Mouse (Mus musculus) heart, embryonic 13.5 days (tissue): ENCODE measurements around the gene Ttc7. TPM values are rescaled to one million over a fixed set of nuclear protein-coding genes. Genes with fewer than 3 reads are reported as not detected.

Experiments used
- ATAC-seq: fragments of 200-750 bp; cut with Nextera tagmentation; 2 replicates; pipeline ENCODE4 v1.8.0; 2017; ENCODE audit warnings: moderate TSS enrichment; ENCODE audit not compliant: insufficient number of reproducible peaks, low FRiP score, low TSS enrichment; ENCODE audit errors: extremely low read depth
- H3K27ac ChIP-seq: fragments of 300-500 bp; sonication (generic); replicated peaks from 2 replicates; pipeline ENCODE4 v1.5.1; 2015; ENCODE audit warnings: moderate library complexity, mild to moderate bottlenecking, inconsistent platforms
- H3K27me3 ChIP-seq: fragments of 300-500 bp; sonication (generic); replicated peaks from 2 replicates; pipeline ENCODE4 v1.6.1; 2015; ENCODE audit warnings: mild to moderate bottlenecking, inconsistent platforms
- H3K36me3 ChIP-seq: fragments of 300-500 bp; sonication (generic); 2 replicates; pipeline ENCODE4 v1.6.1; 2015; ENCODE audit warnings: mild to moderate bottlenecking, inconsistent platforms
- H3K4me1 ChIP-seq: fragments of 300-500 bp; sonication (generic); 2 replicates; pipeline ENCODE4 v1.6.1; 2015; ENCODE audit warnings: inconsistent platforms
- H3K4me2 ChIP-seq: fragments of 300-500 bp; sonication (generic); 2 replicates; pipeline ENCODE4 v1.6.1; 2015; ENCODE audit warnings: inconsistent platforms, mild to moderate bottlenecking, moderate library complexity
- H3K4me3 ChIP-seq: fragments of 300-500 bp; sonication (generic); 2 replicates; pipeline ENCODE4 v1.5.1; 2015; ENCODE audit warnings: moderate library complexity, mild to moderate bottlenecking, inconsistent platforms
- H3K9ac ChIP-seq: fragments of 300-500 bp; sonication (generic); 2 replicates; pipeline ENCODE4 v1.6.1; 2015; ENCODE audit warnings: inconsistent platforms, mild to moderate bottlenecking, moderate library complexity
- H3K9me3 ChIP-seq: fragments of 300-500 bp; sonication (generic); 2 replicates; pipeline ENCODE4 v1.6.1; 2016; ENCODE audit warnings: inconsistent platforms
- WGBS: fragments of 180-500 bp; shearing (Covaris S2); methylation state at CpG from one replicate; pipeline ENCODE4 v1.1.7; 2015; ENCODE audit warnings: mixed read lengths; 5-methylcytosine and 5-hydroxymethylcytosine counted together
- polyA plus RNA-seq: library from polyadenylated mRNA; unstranded; fragments of >200 nt; fragmentation: Nextera tagmentation; extraction: Ambion mirVana; gene quantifications from 2 replicates; pipeline ENCODE4 v1.2.1, GENCODE M21; 2015

Ttc7 gene
- 2.5 and 3.6 TPM in 2 replicates for polyA plus RNA-seq

DNA sequence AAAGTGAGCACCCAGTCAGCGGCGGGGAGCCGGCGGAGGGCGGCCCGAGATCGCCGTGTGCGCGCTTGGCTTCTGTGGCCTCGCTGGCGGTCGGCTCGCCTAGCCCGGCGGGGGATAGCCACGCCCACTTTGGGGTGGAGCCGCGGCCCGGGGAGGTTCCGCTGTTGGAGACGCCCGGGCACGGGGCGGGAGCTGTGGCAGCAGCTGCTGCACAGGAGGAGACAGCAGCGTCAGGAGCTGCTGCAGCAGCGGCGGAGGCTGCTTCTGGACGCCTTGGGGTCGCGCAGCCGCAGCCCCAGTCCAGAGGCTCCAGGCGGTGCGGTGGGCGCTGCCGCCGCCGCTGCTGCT, at the start of gene Ttc7:
TSS of gene Ttc7 (plus strand) at position 181 of the 348 bp plus-strand sequence.
- no peaks in the 10 kb centered on the region for H3K9me3 ChIP-seq
- ATAC-seq, result peak; percentile 94
- peaks cover 65% of the 10 kb centered on the region for H3K27me3 ChIP-seq
- peak within 1 kb of the TSS; percentile 91 for H3K9ac ChIP-seq
- H3K4me2 ChIP-seq, result peak within 1 kb of the TSS; percentile 100
- H3K4me1 ChIP-seq, result peaks cover 24% of the 10 kb centered on the region
- H3K4me3 ChIP-seq, result peak within 1 kb of the TSS; percentile 77
- H3K36me3 ChIP-seq, result no peaks in the 10 kb centered on the region
- under 1% methylated on average over 32 of the region's 38 CpGs for WGBS
- H3K27ac ChIP-seq, result peak within 1 kb of the TSS; percentile 89

DNA sequence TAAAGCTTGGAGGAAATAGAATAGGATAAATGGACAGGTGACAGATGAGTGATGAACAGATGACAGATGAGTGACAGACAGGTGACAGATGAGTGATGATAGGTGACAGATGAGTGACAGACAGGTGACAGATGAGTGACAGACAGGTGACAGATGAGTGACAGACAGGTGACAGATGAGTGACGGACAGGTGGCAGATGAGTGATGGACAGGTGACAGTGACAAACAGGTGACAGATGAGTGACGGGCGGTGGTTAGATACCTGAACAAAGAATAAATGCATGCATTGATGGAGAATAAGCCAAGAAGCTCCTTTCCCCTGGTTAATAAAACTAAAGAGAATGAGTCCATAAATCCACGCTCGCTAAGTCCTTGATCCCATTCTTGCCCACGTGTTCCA, 47.7 kb upstream of the Ttc7 start:
- 86% methylated on average over 6 of the region's 6 CpGs for WGBS
- Histone ChIP-seq H3K9ac (no peak overlapping the region), H3K36me3 (no peaks in the 10 kb centered on the region), H3K4me2 (no peak overlapping the region), H3K4me1 (peaks cover 17% of the 10 kb centered on the region), H3K27me3 (no peaks in the 10 kb centered on the region), H3K27ac (no peak overlapping the region), H3K9me3 (no peaks in the 10 kb centered on the region), H3K4me3 (no peak overlapping the region)
- no peak for ATAC-seq

DNA sequence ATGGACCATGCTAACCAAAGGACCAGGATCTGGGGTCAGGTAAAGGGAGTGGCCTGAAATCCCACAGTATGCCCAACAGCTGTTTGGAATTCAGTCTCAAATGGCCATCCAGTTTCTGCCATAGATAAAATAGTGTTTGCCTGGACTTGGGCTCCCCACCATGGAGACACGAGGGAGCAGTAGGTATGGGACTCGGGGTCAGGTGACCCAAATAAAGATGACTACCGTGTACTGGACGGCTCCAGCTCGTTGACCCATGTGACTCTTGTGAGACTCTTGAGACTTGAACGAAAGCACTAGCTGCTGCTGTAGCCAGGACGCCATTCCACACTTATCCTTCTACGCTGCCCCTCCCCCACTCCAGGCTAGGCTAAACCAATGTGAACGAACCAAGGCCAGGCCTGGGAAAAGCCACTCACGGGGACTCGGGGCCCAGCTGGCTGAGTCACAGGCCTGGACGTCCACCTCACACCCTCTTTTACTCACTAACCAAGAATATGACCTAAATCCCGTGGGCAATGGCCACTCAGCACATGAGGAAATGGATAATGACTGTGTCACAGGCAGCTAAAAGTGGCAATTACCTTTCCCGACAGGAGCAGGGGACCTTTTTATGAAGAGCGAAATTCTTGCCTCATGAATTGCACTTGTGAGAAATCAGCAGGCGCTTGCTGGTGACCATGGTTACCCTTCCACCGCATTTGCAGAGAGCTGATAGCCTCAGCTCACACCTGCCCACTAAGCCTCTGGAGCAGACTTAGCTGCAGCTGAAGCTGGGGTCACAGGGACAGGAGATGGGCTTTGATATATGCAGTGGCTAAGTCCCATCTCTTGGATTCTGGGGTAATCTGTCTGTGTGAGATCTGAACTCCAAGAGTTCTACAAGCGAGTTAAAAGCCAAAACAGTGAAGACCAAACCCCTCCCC, 45.7 kb upstream of the Ttc7 start:
- ATAC-seq, result no peak
- peak overlapping the region; percentile 14; the same call in 1 of the 2 replicates for H3K4me2 ChIP-seq
- H3K9me3 ChIP-seq, result no peaks in the 10 kb centered on the region
- H3K36me3 ChIP-seq, result no peaks in the 10 kb centered on the region
- no peak overlapping the region for H3K4me3 ChIP-seq
- WGBS, result 31% methylated on average over 18 of the region's 18 CpGs
- H3K4me1 ChIP-seq, result peaks cover 17% of the 10 kb centered on the region
- no peaks in the 10 kb centered on the region for H3K27me3 ChIP-seq
- no peak overlapping the region for H3K9ac ChIP-seq
- H3K27ac ChIP-seq, result peak overlapping the region; percentile 3; the same call in 1 of the 2 replicates

DNA sequence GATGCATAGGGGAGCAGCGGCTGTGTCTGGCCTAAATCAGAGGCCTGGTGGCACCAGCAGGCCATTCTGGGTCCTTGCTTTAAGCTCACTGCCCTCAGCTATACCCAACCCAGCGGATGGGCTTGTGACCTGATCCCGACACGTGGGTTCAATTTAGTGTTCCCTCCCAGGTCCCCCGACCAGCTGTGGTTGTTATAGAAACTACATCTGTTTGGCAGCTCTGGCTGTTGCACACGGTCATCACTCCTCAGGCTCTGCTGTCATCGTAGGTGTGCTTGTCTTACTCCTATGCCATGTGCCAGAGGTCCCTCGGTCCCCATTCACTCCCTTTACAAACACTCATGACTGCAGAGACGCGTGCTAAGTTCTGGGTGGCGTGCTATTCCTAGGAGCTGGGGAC, 44.9 kb upstream of the Ttc7 start:
- H3K27me3 ChIP-seq, result no peaks in the 10 kb centered on the region
- H3K4me3 ChIP-seq, result no peak overlapping the region
- H3K4me1 ChIP-seq, result peaks cover 17% of the 10 kb centered on the region
- H3K27ac ChIP-seq, result no peak overlapping the region
- ATAC-seq, result no peak
- H3K36me3 ChIP-seq, result no peaks in the 10 kb centered on the region
- H3K9ac ChIP-seq, result no peak overlapping the region
- H3K9me3 ChIP-seq, result no peaks in the 10 kb centered on the region; the same call in 1 of the 2 replicates
- H3K4me2 ChIP-seq, result no peak overlapping the region
- WGBS, result 85% methylated on average over 11 of the region's 11 CpGs

DNA sequence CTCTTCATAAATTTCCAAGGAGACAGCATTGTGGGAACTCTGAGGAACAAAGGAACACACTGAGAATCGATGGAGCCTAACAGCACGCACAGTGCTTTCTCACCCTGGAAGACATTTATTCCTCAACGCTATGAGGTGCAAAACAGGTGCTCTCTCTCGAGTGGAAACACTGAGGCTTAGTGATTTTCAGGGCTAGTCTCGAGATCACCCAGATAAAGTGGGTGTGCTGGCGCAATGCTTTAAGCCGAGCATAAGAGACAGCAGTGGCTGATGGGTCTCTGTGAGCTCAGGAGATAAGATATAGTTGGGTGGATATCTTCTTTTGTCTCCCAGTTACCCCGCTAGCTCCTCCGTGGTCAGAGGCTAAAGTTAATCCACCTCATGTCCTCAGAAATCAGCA, 36.6 kb upstream of the Ttc7 start:
- Histone ChIP-seq H3K9me3 (no peaks in the 10 kb centered on the region; the same call in 1 of the 2 replicates), H3K9ac (no peak overlapping the region), H3K4me3 (no peak overlapping the region), H3K27me3 (no peaks in the 10 kb centered on the region), H3K4me1 (peaks cover 17% of the 10 kb centered on the region), H3K36me3 (no peaks in the 10 kb centered on the region), H3K27ac (no peak overlapping the region), H3K4me2 (no peak overlapping the region)
- ATAC-seq, result no peak
- 48% methylated on average over 9 of the region's 9 CpGs for WGBS

DNA sequence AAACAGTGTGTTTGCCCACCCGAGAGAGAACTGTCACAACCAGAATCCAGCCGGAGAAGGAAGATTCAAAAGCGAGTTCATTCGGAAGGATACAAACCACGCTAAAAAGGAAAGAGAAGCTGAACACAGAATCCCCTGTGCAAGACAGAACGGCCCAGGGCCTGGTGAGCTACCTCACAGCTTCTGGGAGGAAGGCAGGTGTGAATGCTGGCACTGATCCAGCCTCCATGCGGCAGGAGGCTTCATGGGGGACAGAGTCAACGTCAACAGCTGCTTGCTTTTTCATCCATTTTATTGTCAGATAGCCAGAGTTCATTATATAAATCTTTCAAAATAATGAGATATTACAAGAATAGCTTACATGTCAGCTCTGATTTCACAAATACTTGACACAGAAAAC, 28.3 kb upstream of the Ttc7 start:
- Histone ChIP-seq H3K4me2 (no peak overlapping the region), H3K4me3 (no peak overlapping the region), H3K36me3 (peaks cover 61% of the 10 kb centered on the region), H3K27ac (no peak overlapping the region), H3K4me1 (0 out of 2 replicates have a peak, but pooled peaks cover 3% of the 10 kb centered on the region), H3K27me3 (no peaks in the 10 kb centered on the region), H3K9me3 (no peaks in the 10 kb centered on the region), H3K9ac (no peak overlapping the region)
- 74% methylated on average over 8 of the region's 8 CpGs for WGBS
- ATAC-seq, result no peak

DNA sequence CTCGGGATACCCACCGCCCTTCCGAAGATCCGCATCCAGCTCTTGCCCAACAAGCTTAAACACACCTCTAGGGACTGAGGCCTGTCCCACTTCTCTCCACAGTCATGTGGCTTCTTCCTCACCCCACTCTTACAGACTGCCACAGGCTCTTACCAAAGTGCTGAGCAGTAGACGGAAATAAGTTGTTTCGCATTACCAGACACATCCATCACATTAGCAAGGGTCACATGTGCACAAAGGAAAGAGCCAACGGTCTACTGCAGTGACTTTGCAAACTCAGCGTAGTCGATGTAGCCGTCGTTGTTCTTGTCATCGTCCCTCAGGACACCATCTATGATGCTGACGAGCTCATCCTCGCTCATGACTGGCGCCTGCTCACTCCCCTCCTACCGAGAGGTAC, 27.0 kb upstream of the Ttc7 start:
- Histone ChIP-seq H3K9ac (no peak overlapping the region), H3K27ac (no peak overlapping the region), H3K9me3 (peaks cover 6% of the 10 kb centered on the region; the same call in 1 of the 2 replicates), H3K4me2 (no peak overlapping the region), H3K27me3 (no peaks in the 10 kb centered on the region), H3K36me3 (peaks cover 74% of the 10 kb centered on the region), H3K4me3 (no peak overlapping the region), H3K4me1 (0 out of 2 replicates have a peak, but pooled peaks cover 3% of the 10 kb centered on the region)
- 82% methylated on average over 16 of the region's 16 CpGs for WGBS
- no peak for ATAC-seq

DNA sequence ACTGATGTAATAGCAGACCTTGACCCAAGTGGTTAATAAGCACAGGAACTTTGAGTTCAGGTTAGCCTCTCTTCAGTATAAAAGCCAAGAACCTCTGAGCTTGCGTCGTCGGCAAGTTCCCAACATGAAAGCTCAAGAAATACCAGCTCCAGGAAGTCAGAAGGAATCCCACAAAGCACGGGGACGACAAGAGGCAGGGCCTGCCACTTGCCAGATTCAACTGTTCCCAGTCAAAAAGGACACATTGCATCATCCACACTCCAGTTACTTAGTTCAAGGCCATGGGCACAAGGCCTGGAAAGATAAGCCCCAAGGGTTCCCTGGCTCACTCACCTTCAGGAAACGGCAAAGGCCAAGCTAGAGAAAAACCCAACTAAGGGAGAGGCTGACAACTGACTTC, 19.3 kb upstream of the Ttc7 start:
- peaks cover 49% of the 10 kb centered on the region for H3K36me3 ChIP-seq
- no peak for ATAC-seq
- 82% methylated on average over 6 of the region's 6 CpGs for WGBS
- peak overlapping the region; percentile 66 for H3K27ac ChIP-seq
- H3K27me3 ChIP-seq, result no peaks in the 10 kb centered on the region
- 0 out of 2 replicates have a peak overlapping the region, but pooled peaks have one; percentile 83 for H3K4me3 ChIP-seq
- peaks cover 19% of the 10 kb centered on the region for H3K9me3 ChIP-seq
- peak overlapping the region; percentile 89 for H3K4me2 ChIP-seq
- peaks cover 20% of the 10 kb centered on the region for H3K4me1 ChIP-seq
- no peak overlapping the region for H3K9ac ChIP-seq

DNA sequence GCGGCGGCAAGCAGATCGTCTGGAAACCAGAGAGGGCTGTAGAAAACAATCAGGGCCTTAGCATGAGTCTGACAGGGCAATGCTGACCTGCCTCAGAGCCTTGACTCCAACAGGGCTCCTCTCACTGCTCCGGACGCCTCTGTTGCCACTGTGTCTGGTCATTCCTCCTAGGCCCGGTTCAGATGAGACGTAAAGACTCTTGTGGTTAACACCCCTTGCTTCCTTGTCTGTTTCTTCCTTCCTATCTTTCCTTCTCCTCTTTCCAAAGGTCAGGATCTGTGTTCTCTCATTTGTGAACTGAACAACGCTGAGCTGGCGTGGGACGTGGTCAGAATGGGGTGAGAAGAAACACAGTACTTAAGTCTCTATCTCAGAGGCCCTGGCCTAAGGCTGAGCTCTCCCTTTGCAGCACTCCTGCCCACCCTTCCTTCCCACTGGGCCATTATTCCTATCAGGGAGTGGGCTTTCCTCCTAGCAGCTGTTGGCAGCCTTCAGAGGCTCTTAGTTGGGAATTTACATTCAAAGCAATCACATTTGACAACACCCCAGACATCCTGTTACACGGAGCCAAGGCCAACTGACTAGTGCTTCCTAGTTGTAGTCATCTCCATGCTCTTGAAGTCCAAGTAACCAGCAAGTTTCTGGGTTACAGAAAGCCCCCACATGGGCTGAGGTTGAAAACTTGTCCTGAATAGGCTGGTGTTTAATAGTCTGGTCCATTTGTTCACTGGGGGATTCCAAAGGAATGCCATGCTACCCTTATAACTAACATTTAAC, 18.4 kb upstream of the Ttc7 start:
- no peak for ATAC-seq
- Histone ChIP-seq H3K4me1 (peaks cover 20% of the 10 kb centered on the region), H3K27me3 (no peaks in the 10 kb centered on the region), H3K9ac (peak overlapping the region; percentile 97), H3K27ac (peak overlapping the region; percentile 66), H3K4me3 (peak overlapping the region; percentile 83), H3K4me2 (peak overlapping the region; percentile 89), H3K9me3 (peaks cover 19% of the 10 kb centered on the region), H3K36me3 (peaks cover 43% of the 10 kb centered on the region)
- 69% methylated on average over 11 of the region's 11 CpGs for WGBS

GRCm38 (mm10) chr17:87264927-87265791, 17.5 kb upstream of the Ttc7 start:
- Histone ChIP-seq H3K36me3 (peaks cover 34% of the 10 kb centered on the region), H3K27me3 (peaks cover 4% of the 10 kb centered on the region; the same call in 1 of the 2 replicates), H3K4me2 (peak overlapping the region; percentile 89), H3K9ac (peak overlapping the region; percentile 97), H3K27ac (peak overlapping the region; percentile 66), H3K4me1 (peaks cover 20% of the 10 kb centered on the region), H3K9me3 (peaks cover 16% of the 10 kb centered on the region), H3K4me3 (peak overlapping the region; percentile 83)
- peak; percentile 62; the same call in 1 of the 2 replicates for ATAC-seq
- 6% methylated on average over 28 of the region's 28 CpGs for WGBS
